Mouse (Mus musculus): ENCODE measurements around the gene Larp7. TPM values are rescaled to one million over a fixed set of nuclear protein-coding genes. Genes with fewer than 3 reads are reported as not detected.

The Larp7 gene
- polyA plus RNA-seq, 1 experiment from 2014 or later: 25.5 TPM

GRCm38 (mm10) chr3:127547882-127548281 is 5.3 kb downstream of the Larp7 start:
- no peak overlapping the region for H3K4me2 ChIP-seq (ENCODE audit: low read depth, low read length)
- no peak overlapping the region for H3K4me3 ChIP-seq (ENCODE audit: low read depth, low read length)
- H3K27me3 ChIP-seq (ENCODE audit: control insufficient read depth, insufficient read depth, low read length): no peaks in the 10 kb centered on the region
- no peak overlapping the region for H3K9ac ChIP-seq (replicated peaks; ENCODE audit: low read depth, low read length)
- 33% methylated on average over 5 of the region's 5 CpGs for WGBS
- no peak overlapping the region for H3K27ac ChIP-seq (ENCODE audit: low read depth, low read length)
- ATAC-seq (ENCODE audit: low read depth): no peak
- no peaks in the 10 kb centered on the region for H3K9me3 ChIP-seq (ENCODE audit: control insufficient read depth, low read length)
- no peaks in the 10 kb centered on the region for H3K4me1 ChIP-seq (ENCODE audit: control insufficient read depth, insufficient read depth, low read length)
- H3K36me3 ChIP-seq (ENCODE audit: control insufficient read depth, insufficient read depth, low read length): peaks cover 17% of the 10 kb centered on the region

GRCm38 (mm10) chr3:127544610-127545121 is 8.5 kb downstream of the Larp7 start:
- 30% methylated on average over 5 of the region's 5 CpGs for WGBS
- no peak for ATAC-seq (ENCODE audit: low read depth)

GRCm38 (mm10) chr3:127543976-127544375 is 9.2 kb downstream of the Larp7 start:
- ATAC-seq (ENCODE audit: low read depth): no peak
- no peak overlapping the region for H3K9ac ChIP-seq (replicated peaks; ENCODE audit: low read depth, low read length)
- H3K27me3 ChIP-seq (ENCODE audit: control insufficient read depth, insufficient read depth, low read length): no peaks in the 10 kb centered on the region
- 81% methylated on average over 4 of the region's 4 CpGs for WGBS
- H3K4me3 ChIP-seq (ENCODE audit: low read depth, low read length): no peak overlapping the region
- H3K4me1 ChIP-seq (ENCODE audit: control insufficient read depth, insufficient read depth, low read length): no peaks in the 10 kb centered on the region
- peaks cover 17% of the 10 kb centered on the region for H3K36me3 ChIP-seq (ENCODE audit: control insufficient read depth, insufficient read depth, low read length)
- no peak overlapping the region for H3K4me2 ChIP-seq (ENCODE audit: low read depth, low read length)
- H3K27ac ChIP-seq (ENCODE audit: low read depth, low read length): no peak overlapping the region
- H3K9me3 ChIP-seq (ENCODE audit: control insufficient read depth, low read length): no peaks in the 10 kb centered on the region

More at GRCm38 (mm10) chr3:127544610-127545121, 8.5 kb downstream of the Larp7 start:
- Histone ChIP-seq H3K4me1 (ENCODE audit: control insufficient read depth, insufficient read depth, low read length) (no peaks in the 10 kb centered on the region), H3K4me3 (ENCODE audit: low read depth, low read length) (no peak overlapping the region), H3K9me3 (ENCODE audit: control insufficient read depth, low read length) (no peaks in the 10 kb centered on the region), H3K36me3 (ENCODE audit: control insufficient read depth, insufficient read depth, low read length) (peaks cover 17% of the 10 kb centered on the region), H3K27me3 (ENCODE audit: control insufficient read depth, insufficient read depth, low read length) (no peaks in the 10 kb centered on the region), H3K9ac (replicated peaks; ENCODE audit: low read depth, low read length) (no peak overlapping the region), H3K27ac (ENCODE audit: low read depth, low read length) (no peak overlapping the region), H3K4me2 (ENCODE audit: low read depth, low read length) (no peak overlapping the region)

GRCm38 (mm10) chr3:127539193-127539592 is 14.0 kb downstream of the Larp7 start:
- Histone ChIP-seq H3K4me3 (ENCODE audit: low read depth, low read length) (no peak overlapping the region), H3K9ac (replicated peaks; ENCODE audit: low read depth, low read length) (no peak overlapping the region), H3K27ac (ENCODE audit: low read depth, low read length) (no peak overlapping the region), H3K4me2 (ENCODE audit: low read depth, low read length) (no peak overlapping the region), H3K27me3 (ENCODE audit: control insufficient read depth, insufficient read depth, low read length) (no peaks in the 10 kb centered on the region), H3K4me1 (ENCODE audit: control insufficient read depth, insufficient read depth, low read length) (no peaks in the 10 kb centered on the region), H3K9me3 (ENCODE audit: control insufficient read depth, low read length) (no peaks in the 10 kb centered on the region), H3K36me3 (ENCODE audit: control insufficient read depth, insufficient read depth, low read length) (peaks cover 10% of the 10 kb centered on the region; the same call in 1 of the 2 replicates)
- no peak for ATAC-seq (ENCODE audit: low read depth)
- 88% methylated on average over 6 of the region's 6 CpGs for WGBS

GRCm38 (mm10) chr3:127530293-127530692 is 22.9 kb downstream of the Larp7 start:
- H3K9me3 ChIP-seq (ENCODE audit: control insufficient read depth, low read length): no peaks in the 10 kb centered on the region
- no peaks in the 10 kb centered on the region for H3K36me3 ChIP-seq (ENCODE audit: control insufficient read depth, insufficient read depth, low read length)
- H3K9ac ChIP-seq (replicated peaks; ENCODE audit: low read depth, low read length): no peak overlapping the region
- 8% methylated on average over 4 of the region's 4 CpGs for WGBS
- no peak overlapping the region for H3K27ac ChIP-seq (ENCODE audit: low read depth, low read length)
- no peaks in the 10 kb centered on the region for H3K27me3 ChIP-seq (ENCODE audit: control insufficient read depth, insufficient read depth, low read length)
- no peak overlapping the region for H3K4me2 ChIP-seq (ENCODE audit: low read depth, low read length)
- ATAC-seq (ENCODE audit: low read depth): no peak
- H3K4me1 ChIP-seq (ENCODE audit: control insufficient read depth, insufficient read depth, low read length): no peaks in the 10 kb centered on the region
- no peak overlapping the region for H3K4me3 ChIP-seq (ENCODE audit: low read depth, low read length)

- no peak overlapping the region for H3K27ac ChIP-seq (ENCODE audit: low read depth, low read length)
- no peak overlapping the region for H3K4me3 ChIP-seq (ENCODE audit: low read depth, low read length)
- no peaks in the 10 kb centered on the region for H3K36me3 ChIP-seq (ENCODE audit: control insufficient read depth, insufficient read depth, low read length)
- no peak for ATAC-seq (ENCODE audit: low read depth)
- no peaks in the 10 kb centered on the region for H3K4me1 ChIP-seq (ENCODE audit: control insufficient read depth, insufficient read depth, low read length)
- H3K9ac ChIP-seq (replicated peaks; ENCODE audit: low read depth, low read length): no peak overlapping the region
- 73% methylated on average over 4 of the region's 4 CpGs for WGBS
- H3K9me3 ChIP-seq (ENCODE audit: control insufficient read depth, low read length): no peaks in the 10 kb centered on the region
- no peak overlapping the region for H3K4me2 ChIP-seq (ENCODE audit: low read depth, low read length)
- H3K27me3 ChIP-seq (ENCODE audit: control insufficient read depth, insufficient read depth, low read length): no peaks in the 10 kb centered on the region
These were observed 23.3 kb downstream of the Larp7 start for GRCm38 (mm10) chr3:127529824-127530223.

GRCm38 (mm10) chr3:127529210-127529609 is 23.9 kb downstream of the Larp7 start:
- Histone ChIP-seq H3K27ac (ENCODE audit: low read depth, low read length) (no peak overlapping the region), H3K9me3 (ENCODE audit: control insufficient read depth, low read length) (no peaks in the 10 kb centered on the region), H3K4me2 (ENCODE audit: low read depth, low read length) (no peak overlapping the region), H3K4me1 (ENCODE audit: control insufficient read depth, insufficient read depth, low read length) (no peaks in the 10 kb centered on the region), H3K4me3 (ENCODE audit: low read depth, low read length) (no peak overlapping the region), H3K9ac (replicated peaks; ENCODE audit: low read depth, low read length) (no peak overlapping the region), H3K27me3 (ENCODE audit: control insufficient read depth, insufficient read depth, low read length) (no peaks in the 10 kb centered on the region), H3K36me3 (ENCODE audit: control insufficient read depth, insufficient read depth, low read length) (no peaks in the 10 kb centered on the region)
- no peak for ATAC-seq (ENCODE audit: low read depth)
- WGBS: 90% methylated on average over 3 of the region's 3 CpGs

GRCm38 (mm10) chr3:127527465-127528034 is 25.6 kb downstream of the Larp7 start:
- Histone ChIP-seq H3K4me3 (ENCODE audit: low read depth, low read length) (no peak overlapping the region), H3K4me2 (ENCODE audit: low read depth, low read length) (no peak overlapping the region), H3K36me3 (ENCODE audit: control insufficient read depth, insufficient read depth, low read length) (no peaks in the 10 kb centered on the region), H3K27ac (ENCODE audit: low read depth, low read length) (no peak overlapping the region), H3K4me1 (ENCODE audit: control insufficient read depth, insufficient read depth, low read length) (no peaks in the 10 kb centered on the region), H3K9ac (replicated peaks; ENCODE audit: low read depth, low read length) (no peak overlapping the region), H3K27me3 (ENCODE audit: control insufficient read depth, insufficient read depth, low read length) (no peaks in the 10 kb centered on the region), H3K9me3 (ENCODE audit: control insufficient read depth, low read length) (no peaks in the 10 kb centered on the region)
- no peak for ATAC-seq (ENCODE audit: low read depth)
- WGBS: 69% methylated on average over 5 of the region's 5 CpGs

GRCm38 (mm10) chr3:127525188-127525819 is 27.8 kb downstream of the Larp7 start:
- H3K4me1 ChIP-seq (ENCODE audit: control insufficient read depth, insufficient read depth, low read length): no peaks in the 10 kb centered on the region
- no peak overlapping the region for H3K27ac ChIP-seq (ENCODE audit: low read depth, low read length)
- H3K9ac ChIP-seq (replicated peaks; ENCODE audit: low read depth, low read length): no peak overlapping the region
- no peak overlapping the region for H3K4me2 ChIP-seq (ENCODE audit: low read depth, low read length)
- ATAC-seq (ENCODE audit: low read depth): no peak
- WGBS: 87% methylated on average over 8 of the region's 8 CpGs
- no peaks in the 10 kb centered on the region for H3K36me3 ChIP-seq (ENCODE audit: control insufficient read depth, insufficient read depth, low read length)
- no peak overlapping the region for H3K4me3 ChIP-seq (ENCODE audit: low read depth, low read length)
- H3K27me3 ChIP-seq (ENCODE audit: control insufficient read depth, insufficient read depth, low read length): no peaks in the 10 kb centered on the region
- H3K9me3 ChIP-seq (ENCODE audit: control insufficient read depth, low read length): no peaks in the 10 kb centered on the region

All from neural tube, embryonic 14.5 days (tissue).